Mouse (Mus musculus) cerebellum, adult 9-11 months (tissue): ENCODE data around the gene Cd52.
"Not testable (repeated sequence)": the region's sequence is repeated elsewhere in the genome, so short reads cannot be mapped to it uniquely, and the experiment has no call there.

Experiments
- DNase-seq: peaks from one replicate; pipeline ENCODE4 v3.0.0; 2022

Gene Cd52

DNA sequence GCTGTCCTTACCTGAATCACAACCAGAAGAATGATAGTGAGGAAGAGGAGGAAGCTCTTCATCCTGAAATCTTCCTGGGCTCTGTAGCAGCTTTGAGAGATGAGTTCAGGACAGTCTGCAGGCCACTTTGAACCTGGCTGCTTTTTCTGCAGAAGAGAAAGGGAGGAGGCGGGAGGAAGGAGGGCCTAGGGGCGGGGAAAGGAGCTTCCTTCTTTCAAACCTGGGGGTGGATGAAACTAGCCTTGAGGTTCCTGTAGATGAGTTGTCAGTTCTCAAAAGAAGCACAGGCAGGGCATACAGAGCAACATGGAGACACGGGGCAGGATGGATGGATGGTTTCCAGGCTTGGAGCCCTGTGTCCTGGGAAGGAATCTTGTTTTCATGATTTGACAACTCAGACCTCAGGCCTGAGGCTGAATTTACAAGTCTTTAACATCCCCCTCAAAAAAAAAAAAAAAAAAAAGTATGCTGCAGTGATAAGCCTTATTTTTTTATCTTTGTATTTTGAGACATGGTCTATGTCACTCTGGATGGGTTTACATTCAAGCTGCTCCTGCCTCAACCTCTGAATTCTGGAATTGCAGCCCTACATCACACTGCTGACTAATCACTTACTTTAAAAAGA is at the start of gene Cd52:
Gene Cd52, minus strand, starts transcription at position 160 of the 625 bp plus-strand sequence.
- no peak for DNase-seq

DNA sequence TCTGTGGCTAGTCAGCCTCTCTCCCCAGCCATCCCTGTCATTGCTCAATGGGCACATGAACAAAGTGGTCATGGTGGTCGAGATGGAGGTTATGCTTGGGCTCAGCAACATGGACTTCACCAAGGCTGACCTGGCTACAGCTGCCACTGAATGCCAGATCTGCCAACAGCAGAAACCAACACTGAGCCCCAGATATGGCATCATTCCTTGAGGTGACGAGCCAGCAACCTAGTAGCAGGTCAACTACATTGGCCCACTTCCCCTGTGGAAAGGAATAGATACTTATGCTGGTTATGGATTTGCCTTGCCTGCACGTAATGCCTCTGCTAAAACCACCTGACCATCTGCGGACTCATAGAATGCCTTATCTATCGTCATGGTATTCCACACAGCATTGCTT is 49.4 kb upstream of the Cd52 start:
- DNase-seq, result not testable (repeated sequence)

DNA sequence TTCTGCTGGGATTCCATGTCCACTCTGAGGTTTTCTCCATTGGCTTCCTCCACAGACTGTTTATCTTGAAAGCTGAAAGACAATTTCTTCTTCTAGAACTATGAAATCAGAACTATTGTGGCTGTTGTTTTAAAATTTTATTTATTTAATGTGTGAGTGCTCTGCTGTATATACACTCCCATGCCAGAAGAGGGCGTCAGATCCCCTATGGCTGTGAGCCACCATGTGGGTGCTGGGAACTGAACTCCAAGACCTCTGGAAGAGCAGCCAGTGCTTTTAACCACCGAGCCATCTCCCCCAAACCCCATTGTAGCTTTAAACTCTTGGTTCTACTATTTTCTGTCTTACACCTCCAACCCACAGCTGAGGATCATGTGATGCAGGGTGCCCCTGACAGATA is 44.0 kb upstream of the Cd52 start:
- no peak for DNase-seq

DNA sequence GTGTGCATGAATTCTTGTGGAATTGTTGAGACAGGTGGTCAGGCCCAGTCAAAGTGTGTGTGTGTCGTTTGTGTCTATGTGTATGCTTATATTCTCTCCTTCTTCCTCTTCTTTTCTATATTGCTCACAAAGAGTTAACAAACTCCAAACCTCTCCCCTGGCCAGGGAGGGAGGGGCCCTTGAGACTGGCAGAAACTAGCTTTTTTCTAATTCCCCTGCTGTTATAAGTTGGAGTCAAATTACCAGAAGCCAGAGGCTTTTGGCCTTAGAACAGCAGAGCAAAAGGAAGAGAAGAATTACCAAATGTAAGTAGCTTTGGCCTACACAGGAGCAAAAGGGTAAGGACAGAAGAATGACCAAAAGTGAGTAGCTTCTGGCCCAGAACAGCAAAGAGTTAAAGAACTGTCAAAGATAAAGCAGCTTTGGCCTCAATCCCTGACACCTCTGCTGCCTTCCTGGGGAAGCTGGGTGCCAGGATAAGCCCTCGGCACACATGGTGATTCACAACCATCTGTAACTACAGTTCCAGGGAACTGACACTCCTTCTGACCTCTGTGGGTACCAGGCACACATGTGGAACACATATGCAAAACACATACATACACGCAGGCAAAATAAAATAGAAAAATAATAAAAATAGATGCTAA is 41.5 kb upstream of the Cd52 start:
- DNase-seq, result no peak

DNA sequence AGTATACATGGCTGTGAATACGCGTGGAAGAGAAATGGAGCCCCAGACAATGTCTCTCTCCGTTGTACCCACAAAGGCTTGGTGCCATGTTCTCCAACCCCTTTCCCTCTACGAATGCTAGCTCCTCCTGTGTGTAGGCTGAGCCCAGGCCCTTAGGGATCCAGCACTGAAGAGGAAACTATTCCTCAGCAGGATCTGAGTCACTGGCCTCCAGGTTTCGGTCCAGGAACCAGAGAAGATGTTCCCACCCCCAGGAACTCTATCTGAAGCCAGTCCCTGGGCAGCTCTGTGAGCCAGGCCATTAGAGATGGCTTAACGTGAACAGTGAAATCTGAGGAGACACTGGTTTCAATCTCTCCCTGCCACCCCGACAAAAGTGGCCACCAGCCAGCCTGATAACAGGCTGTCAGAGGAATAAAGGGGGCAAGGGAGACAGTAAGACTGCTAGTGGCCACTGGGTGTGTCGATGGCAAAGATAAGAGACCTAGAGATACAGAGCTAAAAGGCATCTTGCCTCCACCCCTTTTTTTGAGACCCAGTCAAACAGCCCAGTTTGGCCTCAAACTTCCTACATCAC is 37.7 kb upstream of the Cd52 start:
- no peak for DNase-seq

DNA sequence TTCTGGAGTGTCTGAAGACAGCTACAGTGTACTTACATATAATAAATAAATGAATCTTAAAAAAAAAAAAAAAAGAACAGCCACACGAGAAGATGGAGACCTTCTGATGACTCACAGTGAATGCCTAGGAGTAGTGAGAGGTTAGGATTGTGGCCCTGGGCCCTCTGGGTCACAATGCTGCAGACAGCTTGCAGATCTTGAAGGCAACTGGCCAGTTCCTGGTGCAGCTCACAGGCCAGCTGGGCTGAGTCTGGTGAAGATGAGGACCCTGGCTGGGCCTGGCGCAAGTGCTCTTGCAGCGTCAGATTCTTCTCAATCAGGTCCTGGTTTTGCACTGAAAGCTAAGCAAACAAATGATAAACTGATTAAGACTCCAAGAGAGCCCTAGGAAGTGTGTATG is 37.2 kb upstream of the Cd52 start:
- DNase-seq, result no peak

DNA sequence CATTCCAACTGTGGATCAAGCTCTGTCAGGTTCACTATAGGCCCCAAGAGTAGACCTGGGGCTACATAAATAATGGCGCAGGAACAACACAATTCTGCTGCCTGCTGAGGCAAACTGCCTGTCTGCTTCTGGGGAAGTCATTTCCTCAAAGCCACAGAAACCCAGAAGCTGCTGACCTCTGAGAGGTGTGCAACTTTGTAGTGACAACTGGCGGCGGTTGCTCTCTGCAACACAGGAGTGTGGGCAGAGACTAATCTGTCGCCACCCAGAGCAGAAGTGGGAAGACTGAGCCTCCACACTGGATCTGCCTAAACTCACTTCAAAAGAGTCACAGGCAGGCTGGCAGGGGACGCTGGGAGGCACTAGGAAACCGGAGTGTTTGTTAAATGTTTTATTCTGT is 34.6 kb upstream of the Cd52 start:
- no peak for DNase-seq

DNA sequence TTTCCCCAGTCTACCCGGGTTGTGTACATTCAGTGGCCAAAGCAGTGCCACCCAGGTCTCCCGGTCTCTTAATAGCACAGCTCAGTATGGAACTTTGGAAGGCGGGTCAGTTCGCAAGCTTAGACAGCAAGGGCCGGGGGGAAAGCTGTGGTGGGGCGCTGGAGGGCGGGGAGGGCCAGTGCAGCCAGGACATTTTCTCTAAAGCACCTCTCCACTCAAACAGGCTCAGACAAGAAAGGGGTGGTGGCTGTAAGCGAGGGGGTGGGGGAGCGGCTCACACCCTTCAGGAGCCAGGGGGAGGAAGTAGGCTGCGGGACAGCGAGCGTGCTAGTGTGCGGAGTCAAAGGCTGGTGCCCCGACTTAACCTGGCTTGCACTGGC is 34.1 kb upstream of the Cd52 start:
- DNase-seq, result no peak

DNA sequence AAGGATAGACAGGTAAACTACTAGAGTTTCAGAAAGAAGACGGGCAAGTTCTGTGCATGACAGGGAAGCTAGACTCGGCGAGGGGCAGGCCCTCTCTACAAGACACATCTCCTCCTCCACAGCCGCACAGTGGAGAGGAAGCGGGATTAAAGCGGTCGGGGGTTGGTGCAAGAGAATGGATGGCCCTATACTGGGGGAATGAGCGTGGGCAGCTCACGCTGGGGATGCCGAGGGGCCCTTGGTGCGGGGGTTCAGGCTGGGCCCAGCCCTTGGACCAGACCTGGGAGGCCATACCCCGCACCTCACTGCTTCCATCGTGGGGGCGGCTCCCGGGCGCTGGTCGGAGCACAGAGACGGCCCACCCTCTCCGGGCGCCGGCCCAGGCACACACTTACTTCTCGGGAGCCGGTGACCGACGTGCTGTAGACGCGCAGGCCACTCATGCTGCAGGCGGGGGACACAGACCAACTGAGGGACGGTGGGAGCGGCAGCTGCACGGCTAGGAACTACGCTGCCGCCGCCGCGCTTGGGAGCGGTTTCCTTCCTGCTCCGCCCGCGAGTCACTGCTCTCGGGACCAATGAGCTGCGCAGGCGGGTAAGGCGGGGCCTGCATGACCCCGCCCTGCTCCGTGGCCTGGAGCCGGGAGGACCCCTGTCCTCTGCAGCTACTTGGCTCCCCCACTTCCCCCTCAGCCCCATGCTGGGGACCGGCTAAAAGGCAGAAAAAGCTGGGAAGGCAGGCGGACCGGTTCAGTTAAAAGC is 33.5 kb upstream of the Cd52 start, which contains the start of gene Sh3bgrl3:
Gene Sh3bgrl3, minus strand, starts transcription at position 569 of the 762 bp plus-strand sequence.
- DNase-seq, result peak; percentile 83

DNA sequence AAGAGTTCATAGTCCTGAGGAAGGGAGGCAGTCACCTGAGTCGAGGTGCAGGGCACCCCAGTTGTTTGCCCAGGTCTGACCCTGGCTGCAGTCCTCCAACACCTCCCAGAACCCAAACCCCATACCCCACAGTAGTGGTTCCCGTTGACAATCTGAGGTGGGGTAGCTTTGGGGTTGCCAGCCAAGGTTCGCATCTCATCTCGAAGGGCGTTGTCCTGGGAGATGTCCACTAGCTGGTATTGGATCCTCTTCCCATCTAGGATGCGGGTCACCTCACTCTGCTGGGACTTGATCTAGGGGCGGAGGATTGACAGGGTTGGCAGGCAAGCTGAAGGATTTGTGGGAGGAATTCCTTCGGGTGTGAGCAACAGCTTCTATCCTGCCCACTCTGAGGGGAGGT is 32.9 kb upstream of the Cd52 start:
- no peak for DNase-seq

DNA sequence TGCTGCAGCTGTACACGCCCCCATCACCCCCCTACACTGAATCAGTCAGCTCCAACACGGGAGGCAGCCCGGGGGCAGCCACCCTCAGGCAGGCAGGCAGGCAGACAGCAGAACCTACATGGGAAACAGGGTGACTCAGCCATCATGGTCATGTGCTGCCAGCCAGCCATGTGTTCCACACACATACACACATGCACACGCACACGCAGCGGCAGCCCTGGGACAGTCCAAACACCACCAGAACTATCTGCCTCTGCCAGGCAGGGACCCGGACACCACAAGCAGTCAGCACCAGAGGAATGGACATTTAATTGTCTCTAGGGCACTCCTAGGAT is 32.2 kb upstream of the Cd52 start:
- DNase-seq, result no peak

DNA sequence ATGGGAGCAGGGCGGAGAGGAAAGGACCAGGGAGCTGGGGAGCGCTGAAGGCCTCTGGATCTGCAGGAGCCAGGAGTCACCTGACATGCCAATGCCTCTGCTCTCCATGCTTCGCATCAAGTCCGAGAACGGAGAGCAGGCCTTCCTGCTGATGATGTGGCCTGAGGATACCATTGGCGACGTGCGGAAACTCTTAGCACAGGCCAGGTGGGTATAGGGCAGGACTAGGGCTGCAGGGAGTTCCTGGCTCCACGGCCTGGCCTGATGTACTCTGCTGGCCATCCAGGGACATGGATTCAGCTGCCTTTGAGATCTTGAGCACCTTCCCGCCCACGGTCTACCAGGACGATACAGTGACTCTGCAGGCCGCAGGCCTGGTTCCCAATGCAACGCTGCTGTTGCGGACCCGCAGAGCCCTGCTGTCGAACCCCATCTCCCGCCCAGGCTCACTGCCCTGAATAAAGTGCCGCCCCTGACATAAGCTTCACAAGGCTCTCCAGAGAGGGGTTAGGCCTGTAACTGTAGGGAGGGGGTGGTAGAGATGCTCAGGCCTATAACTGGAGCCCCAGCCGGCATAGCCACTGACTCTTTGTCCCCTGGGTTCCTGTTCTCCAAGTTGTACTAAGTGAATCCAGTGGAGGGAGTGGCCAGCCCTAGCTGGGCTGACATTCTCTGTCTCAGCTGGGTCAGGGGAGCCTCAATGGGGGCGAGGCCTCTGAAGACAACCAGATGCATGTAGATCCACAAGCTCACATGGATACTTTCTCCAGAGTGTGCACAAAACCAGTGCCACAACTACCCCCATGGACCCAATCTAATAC is 31.6 kb upstream of the Cd52 start:
- no peak for DNase-seq

DNA sequence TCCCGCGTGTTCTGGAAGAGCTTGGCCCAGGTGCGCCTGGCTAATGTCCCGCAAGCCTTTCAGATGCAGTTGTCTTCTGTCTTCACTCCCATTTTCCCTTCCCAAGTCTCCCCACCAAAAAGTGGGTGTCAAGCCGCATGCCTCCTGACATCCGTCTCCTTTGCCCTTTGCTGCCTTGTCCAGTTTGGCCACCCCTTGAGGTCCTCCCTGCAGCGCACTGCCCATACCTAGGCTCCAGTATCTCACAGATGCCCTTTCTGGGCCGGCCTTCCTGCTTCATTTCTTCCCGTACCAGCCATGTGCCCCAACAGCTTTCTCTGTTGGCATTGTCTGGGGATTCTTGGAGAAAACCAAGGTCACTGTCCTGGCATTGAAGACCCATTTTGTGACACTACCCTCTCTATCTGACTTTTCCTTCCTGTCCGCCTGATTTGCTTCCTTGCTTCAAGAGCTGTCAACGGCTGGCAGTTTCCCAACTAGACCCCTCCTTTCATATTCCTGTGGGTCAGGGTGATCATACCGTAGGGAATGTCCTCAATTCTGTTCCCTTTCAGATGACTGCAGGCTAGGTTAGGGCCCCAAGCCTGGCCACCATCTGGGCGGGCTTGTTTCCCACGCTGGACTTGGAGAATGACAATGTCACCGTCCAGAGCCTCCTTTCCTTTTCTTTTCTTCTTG is 30.6 kb upstream of the Cd52 start:
- no peak for DNase-seq

DNA sequence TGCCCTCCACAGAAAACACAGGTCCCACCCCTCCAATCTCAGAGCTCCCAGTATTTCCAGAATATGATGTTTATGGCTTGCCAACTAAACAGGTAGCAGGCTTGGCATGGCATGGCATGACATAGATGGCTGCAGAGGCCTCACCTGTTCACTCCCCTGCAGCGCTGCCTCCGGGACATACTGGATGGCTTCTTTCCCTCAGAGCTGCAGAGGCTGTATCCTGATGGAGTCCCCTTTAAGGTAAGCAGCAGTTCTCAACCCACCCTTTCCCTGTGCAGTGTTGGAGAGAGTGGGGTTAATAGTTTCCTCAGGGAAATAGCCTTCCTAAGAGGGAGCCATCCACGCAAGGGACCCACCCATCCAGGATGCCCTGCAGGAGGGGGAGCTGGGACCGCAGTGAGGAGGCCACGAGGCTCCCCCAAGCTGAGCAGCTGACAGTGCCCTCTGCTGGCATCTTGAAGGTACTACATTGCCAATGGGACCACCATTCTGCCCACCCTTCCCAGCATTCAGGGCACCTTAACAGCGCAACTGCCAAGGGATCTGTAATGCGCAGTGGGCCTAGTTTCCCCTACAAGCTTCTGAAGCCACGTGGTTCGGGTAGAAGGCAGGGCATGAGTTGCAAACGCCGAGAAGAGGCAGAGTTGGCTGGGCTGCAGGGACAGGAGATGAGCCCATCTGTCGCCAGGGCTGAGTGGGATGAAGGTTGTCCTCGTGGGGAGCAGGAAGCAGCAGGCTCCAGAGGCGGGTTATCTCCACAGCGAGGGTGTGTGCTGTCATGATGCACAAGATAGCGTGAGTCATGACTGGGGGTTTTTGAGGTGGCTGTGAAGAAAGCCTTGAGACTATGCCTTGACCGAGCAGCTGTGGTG is 29.0 kb upstream of the Cd52 start:
- DNase-seq, result peak; percentile 76

DNA sequence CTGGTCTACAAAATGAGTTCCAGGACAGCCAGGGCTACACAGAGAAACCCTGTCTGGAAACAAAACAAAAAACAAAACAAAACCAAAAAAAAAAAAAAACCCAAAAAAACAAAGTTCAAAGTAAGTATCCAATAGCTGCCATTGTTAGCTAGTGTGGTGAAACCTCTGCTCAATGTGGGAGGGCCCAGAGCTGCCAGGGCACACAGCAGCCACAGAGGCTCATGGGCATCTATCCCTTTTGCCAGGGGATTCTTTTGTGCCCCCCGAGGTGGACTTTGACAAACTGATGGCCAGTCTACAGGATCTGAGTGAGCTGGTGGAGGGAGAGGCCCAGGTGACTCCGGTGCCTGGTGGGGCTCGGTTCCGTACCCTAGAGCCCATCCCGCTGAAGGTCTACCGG is 28.3 kb upstream of the Cd52 start:
- DNase-seq, result no peak

DNA sequence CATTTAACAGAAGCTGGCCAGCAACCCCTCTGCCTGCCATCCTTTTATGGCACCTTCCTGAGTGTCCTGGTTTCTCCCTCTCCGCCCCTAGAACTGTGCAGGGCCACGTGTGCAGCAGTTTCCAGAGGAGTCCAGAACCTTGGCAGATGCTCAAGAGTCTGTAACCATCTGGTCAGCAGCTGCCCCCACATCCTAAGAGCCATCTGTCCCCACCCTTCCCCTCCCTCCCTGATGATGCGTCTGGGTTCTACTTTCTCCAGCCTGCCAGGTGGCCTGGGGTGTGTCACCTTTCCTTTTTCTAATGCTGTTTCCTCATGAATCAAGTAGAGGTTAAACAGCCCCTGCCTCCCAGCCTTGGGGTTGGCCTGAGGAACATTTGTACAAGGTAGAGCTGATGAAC is 27.4 kb upstream of the Cd52 start:
- DNase-seq, result no peak

DNA sequence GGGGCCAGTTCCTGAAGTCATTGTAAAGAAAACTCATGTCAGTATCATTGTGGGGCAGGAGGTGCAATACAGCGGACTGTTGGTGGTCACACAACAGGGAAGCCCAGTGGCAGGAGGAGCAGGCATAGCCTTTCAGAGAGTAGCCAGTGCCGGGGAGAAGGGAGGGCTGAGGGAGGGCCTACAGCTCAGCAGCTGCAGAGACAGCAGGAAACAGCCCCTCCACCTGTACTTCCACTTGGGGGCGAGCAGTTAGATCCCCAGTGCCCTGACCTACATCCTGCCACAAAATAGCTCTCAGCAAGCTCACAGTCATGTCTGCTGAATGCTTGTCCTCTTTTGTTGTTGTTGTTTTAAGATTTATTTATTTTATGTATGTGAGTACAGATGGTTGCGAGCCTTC is 26.7 kb upstream of the Cd52 start:
- no peak for DNase-seq

DNA sequence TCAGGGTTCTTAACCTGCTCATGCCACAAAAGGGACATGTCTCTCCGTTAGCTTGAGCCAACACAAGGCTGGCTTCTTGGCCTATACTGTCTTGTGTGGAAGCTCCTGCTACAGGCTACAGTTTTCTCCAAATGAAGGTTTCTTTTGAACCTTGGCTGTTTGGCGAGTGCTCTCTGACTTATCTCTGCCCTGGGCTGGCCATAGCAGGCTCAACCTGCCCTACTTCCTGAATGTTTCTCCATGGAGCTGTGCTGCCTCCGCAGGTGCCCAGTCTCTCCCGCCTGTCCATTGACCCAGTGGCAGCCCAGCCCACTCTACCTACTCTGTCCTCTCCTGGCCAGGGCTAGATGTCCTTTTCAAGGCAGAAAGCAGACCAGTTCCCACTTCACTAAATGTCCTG is 26.0 kb upstream of the Cd52 start:
- no peak for DNase-seq

DNA sequence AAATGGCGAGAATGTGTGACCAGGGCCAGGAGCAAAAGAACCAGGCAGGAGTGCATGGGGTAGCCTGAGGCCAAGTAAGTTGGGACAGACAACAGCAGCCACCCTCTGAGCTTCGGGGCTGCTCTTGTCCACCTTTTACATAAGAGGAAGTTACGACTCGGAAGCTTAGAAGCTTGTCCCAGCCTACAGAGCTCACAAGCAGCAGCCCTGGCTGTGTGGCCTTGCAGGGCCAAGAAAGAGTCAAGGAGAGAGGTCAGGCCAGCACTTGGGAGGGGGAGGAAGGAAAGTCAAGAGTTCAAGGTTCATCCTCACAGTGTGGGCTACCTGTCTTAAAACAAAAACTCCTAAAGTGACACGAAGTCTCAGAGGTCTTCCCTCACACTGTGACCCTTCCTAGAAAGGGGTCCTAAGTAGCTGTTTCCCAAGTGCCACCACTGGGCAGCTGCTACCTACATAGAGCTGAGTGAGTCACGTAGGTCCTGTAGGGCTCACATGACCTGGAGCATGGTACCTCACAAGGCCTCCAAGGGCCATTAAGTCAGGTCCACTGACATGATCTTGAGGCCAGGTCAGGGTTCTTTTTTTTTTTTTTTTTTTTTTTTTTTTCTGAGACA is 25.4 kb upstream of the Cd52 start:
- no peak for DNase-seq

DNA sequence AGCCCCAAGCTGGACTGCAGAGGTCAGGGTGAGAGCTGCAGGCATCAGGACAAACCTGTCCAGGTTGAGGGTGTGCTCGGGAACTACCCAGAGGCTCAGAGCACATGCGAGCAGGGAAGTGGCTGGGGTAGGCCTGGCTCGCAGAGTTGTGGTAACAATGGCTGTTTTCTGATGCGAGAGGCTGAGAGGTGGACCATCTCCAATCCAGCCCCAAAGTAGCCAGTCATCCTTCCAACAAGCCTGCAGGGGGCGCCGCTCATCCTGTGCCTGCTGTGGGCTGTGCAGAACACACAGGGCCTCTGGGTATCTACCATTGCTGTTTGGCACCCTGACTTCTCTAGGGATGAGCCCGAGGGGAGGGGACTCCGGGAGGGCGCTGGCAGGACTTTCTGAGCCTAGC is 24.8 kb upstream of the Cd52 start:
- DNase-seq, result no peak

DNA sequence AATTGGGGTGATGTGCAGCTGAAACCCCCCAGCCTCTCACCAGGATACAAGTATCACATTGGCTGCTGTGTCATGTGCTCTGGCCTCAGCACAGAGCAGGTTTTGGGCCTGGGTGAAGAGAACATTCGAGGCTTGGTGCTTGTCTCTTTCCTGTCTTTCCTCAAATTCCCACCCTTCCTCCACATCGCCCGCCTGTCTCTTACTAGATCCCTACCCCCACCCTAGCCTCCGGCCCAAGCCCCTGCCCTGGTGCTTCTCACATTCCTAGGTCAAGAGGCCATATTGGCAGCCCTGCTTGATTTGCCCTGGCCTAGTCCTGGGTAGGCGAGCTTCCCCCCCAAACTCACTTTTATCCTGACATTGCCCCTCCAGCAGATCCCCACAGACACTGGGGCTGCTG is 24.2 kb upstream of the Cd52 start:
- no peak for DNase-seq
